Mouse (Mus musculus) olfactory bulb, adult 2 months (tissue): ENCODE data around the gene Itpkc. TPM values are rescaled to one million over a fixed set of nuclear protein-coding genes. Genes with fewer than 3 reads are reported as not detected.
A peak's percentile ranks its signal among the peaks of the same experiment; 100 is the strongest.

Experiments
- H3K27ac ChIP-seq: fragments of 200-500 bp; 2 replicates; pipeline ENCODE4 v1.5.1; 2012; ENCODE audit warnings: low read depth, low read length; ENCODE audit not compliant: insufficient read depth
- H3K4me1 ChIP-seq: fragments of 200-500 bp; 2 replicates; pipeline ENCODE4 v1.6.1; 2012; ENCODE audit warnings: low read length; ENCODE audit not compliant: control insufficient read depth, insufficient read depth
- H3K4me3 ChIP-seq: fragments of 200-500 bp; 2 replicates; pipeline ENCODE4 v1.5.1; 2012; ENCODE audit warnings: mild to moderate bottlenecking, low read depth, low read length, moderate library complexity; ENCODE audit not compliant: insufficient read depth
- CTCF ChIP-seq: fragments of 200-500 bp; IDR thresholded peaks from 2 replicates; pipeline ENCODE4 v1.5.1; 2012; ENCODE audit warnings: low read depth, mild to moderate bottlenecking, low read length, moderate library complexity; ENCODE audit not compliant: insufficient read depth
- POLR2A ChIP-seq: fragments of 200-500 bp; IDR thresholded peaks from 2 replicates; pipeline ENCODE4 v1.6.1; 2012; ENCODE audit warnings: mild to moderate bottlenecking, low read depth, low read length, moderate library complexity; ENCODE audit not compliant: insufficient read depth
- whole genome bisulfite sequencing: fragments of 180-500 bp; shearing (Covaris S2); methylation state at CpG from one replicate; pipeline ENCODE4 v1.1.7; 2018; 5-methylcytosine and 5-hydroxymethylcytosine counted together
- polyA plus RNA-seq: library from polyadenylated mRNA; stranded (reverse); fragments of >200 nt; gene quantifications from 2 replicates; pipeline ENCODE4 v1.2.4, GENCODE M21; 2012; ENCODE audit warnings: low replicate concordance; ENCODE audit not compliant: missing spikeins, insufficient read depth, insufficient read length

The Itpkc gene
- polyA plus RNA-seq, 1 experiment = not detected

- TF ChIP-seq POLR2A (no peak), CTCF (no peak)
- 95% methylated on average over 5 of the region's 5 CpGs for WGBS
- Histone ChIP-seq H3K4me1 (peaks cover 27% of the 10 kb centered on the region), H3K27ac (no peak overlapping the region), H3K4me3 (no peak overlapping the region)
Observed at GRCm38 (mm10) chr7:27168371-27168770, 60.1 kb downstream of the Itpkc start.

DNA sequence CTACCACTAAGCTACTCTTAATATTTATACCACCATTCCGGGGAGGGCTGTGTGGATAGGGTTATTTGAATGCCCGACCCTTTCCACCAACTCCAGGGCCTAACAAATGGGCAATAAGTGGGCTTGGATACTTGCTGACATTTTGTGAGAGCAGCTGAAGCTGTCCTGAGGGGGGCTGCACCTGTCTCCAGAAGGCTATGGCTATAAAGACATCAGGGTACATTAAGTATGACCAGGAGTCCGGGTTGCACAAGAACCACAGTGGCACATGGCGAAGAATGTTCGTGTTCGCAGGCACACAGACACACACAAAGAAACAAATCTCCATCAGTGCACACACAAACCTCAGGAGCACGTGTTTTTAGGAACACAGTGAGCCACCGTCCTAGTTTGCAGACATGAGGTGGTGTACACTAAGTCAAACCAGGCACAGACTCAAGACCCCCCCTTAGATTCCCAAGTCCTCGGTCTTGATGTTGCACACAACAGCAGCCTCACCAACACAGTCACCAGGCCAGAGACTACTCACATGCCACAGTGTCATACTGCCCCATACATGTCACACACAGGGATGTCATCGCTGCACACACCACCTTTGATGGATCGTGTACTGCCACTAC, 60.9 kb downstream of the Itpkc start:
- peak overlapping the region; percentile 88 for H3K27ac ChIP-seq
- no peak for TF ChIP-seq CTCF
- TF ChIP-seq POLR2A = no peak
- peak overlapping the region; percentile 96; the same call in 1 of the 2 replicates for H3K4me3 ChIP-seq
- H3K4me1 ChIP-seq = peaks cover 34% of the 10 kb centered on the region
- WGBS = 58% methylated on average over 11 of the region's 11 CpGs

GRCm38 (mm10) chr7:27166614-27167474, 61.6 kb downstream of the Itpkc start, which contains the start of gene Egln2:
TSS of gene Egln2 (minus strand) at chr7:27166802.
- peak within 1 kb of the TSS; percentile 95 for H3K27ac ChIP-seq
- peak within 1 kb of the TSS; percentile 96 for H3K4me3 ChIP-seq
- TF ChIP-seq CTCF = no peak
- peak; percentile 67; the same call in 1 of the 2 replicates for TF ChIP-seq POLR2A
- peaks cover 40% of the 10 kb centered on the region for H3K4me1 ChIP-seq
- WGBS = under 1% methylated on average over 61 of the region's 61 CpGs

DNA sequence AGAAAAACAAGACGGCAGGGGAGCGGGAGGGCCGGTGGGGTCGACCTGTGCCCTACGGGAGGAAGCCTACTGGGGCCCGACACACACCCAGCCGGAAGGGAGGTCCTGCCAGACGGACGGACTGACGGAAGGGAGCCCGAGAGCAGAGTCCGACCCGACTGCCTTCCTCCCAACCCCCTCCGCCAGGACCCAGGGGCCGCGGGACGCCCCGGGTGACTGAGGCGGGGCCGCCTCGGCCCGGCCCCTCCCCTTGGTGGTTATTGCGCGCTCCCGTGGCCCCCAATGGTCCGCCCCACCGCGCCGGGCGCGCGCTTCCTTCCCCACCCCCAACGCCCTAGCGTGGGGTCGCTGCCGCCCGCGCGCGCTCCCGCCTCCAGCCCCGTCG, 62.2 kb downstream of the Itpkc start:
- peaks cover 44% of the 10 kb centered on the region for H3K4me1 ChIP-seq
- WGBS = 1% methylated on average over 43 of the region's 43 CpGs

GRCm38 (mm10) chr7:27165696-27166095, 62.8 kb downstream of the Itpkc start:
- WGBS = 1% methylated on average over 8 of the region's 8 CpGs
- TF ChIP-seq CTCF = no peak
- TF ChIP-seq POLR2A = no peak
- H3K27ac ChIP-seq = peak overlapping the region; percentile 95
- H3K4me3 ChIP-seq = peak overlapping the region; percentile 96
- peaks cover 44% of the 10 kb centered on the region for H3K4me1 ChIP-seq

More for the DNA sequence above, 62.2 kb downstream of the Itpkc start:
- no peak for TF ChIP-seq CTCF
- TF ChIP-seq POLR2A = no peak
- Histone ChIP-seq H3K27ac (peak overlapping the region; percentile 95), H3K4me3 (peak overlapping the region; percentile 96)

- peaks cover 46% of the 10 kb centered on the region for H3K4me1 ChIP-seq
- no peak for TF ChIP-seq POLR2A
- TF ChIP-seq CTCF = no peak
- no peak overlapping the region for H3K27ac ChIP-seq
- H3K4me3 ChIP-seq = peak overlapping the region; percentile 96
- WGBS = 40% methylated on average over 23 of the region's 23 CpGs
Observed at GRCm38 (mm10) chr7:27165007-27165655, 63.3 kb downstream of the Itpkc start.

- H3K4me1 ChIP-seq = peaks cover 53% of the 10 kb centered on the region
- no peak overlapping the region for H3K27ac ChIP-seq
- 78% methylated on average over 33 of the region's 33 CpGs for WGBS
- H3K4me3 ChIP-seq = peak overlapping the region; percentile 96
- TF ChIP-seq CTCF (no peak), POLR2A (no peak)
Observed at GRCm38 (mm10) chr7:27164112-27164947, 64.1 kb downstream of the Itpkc start.

- H3K4me1 ChIP-seq = peaks cover 53% of the 10 kb centered on the region
- no peak for TF ChIP-seq CTCF
- no peak for TF ChIP-seq POLR2A
- no peak overlapping the region for H3K27ac ChIP-seq
- 53% methylated on average over 5 of the region's 5 CpGs for WGBS
- peak overlapping the region; percentile 15 for H3K4me3 ChIP-seq
Observed at GRCm38 (mm10) chr7:27163450-27163805, 65.0 kb downstream of the Itpkc start.
